Mouse (Mus musculus) spleen, adult 10 weeks (tissue): Measurements from ENCODE around the gene Ints6l. TPM values are rescaled to one million over a fixed set of nuclear protein-coding genes. Genes with fewer than 3 reads are reported as not detected.

Experiments
- polyA plus RNA-seq: library from polyadenylated mRNA; stranded (reverse); fragments of 350-450 nt; fragmentation: Illumina TruSeq; extraction: RNeasy Lipid Tissue Mini Kit (QIAGEN cat#74804); gene quantifications from one replicate; pipeline ENCODE4 v1.2.3, GENCODE M21; 2015; ENCODE audit warnings: low replicate concordance; ENCODE audit not compliant: insufficient read depth

Gene Ints6l
- polyA plus RNA-seq = 89.4 TPM

DNA sequence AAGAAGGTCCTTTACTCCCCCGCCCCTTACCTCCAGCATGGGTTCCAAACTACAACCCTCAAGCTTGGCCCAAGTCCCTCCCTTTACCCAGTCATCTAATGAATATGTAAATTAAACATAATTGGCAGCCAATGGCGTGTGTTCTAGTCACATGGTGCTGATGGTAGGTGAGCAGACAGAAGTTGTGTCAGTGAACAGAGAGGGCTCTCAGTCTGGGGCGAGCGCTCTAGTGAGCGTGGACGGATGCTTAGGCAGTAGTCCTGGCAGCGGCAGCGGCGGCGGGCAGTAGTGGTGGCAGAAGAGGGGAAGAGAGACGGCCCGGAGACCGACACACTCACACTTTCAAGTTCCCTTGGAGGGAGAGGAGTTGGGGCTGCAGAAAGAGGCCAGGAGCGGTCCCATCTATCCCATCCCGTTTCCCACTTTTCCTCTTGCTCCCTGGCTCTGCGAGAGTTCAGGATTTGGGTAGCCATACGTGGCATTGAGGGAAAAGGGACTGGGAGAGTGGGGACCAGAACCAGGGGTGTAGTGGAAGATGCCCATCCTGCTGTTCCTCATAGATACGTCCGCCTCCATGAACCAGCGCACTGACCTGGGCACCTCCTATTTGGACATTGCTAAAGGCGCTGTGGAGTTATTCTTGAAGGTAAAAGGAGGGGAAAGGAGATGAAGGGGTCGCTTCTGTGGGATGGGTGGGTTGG is at the start of gene Ints6l:
TSS of gene Ints6l (plus strand) at position 187 of the 701 bp plus-strand sequence.

DNA sequence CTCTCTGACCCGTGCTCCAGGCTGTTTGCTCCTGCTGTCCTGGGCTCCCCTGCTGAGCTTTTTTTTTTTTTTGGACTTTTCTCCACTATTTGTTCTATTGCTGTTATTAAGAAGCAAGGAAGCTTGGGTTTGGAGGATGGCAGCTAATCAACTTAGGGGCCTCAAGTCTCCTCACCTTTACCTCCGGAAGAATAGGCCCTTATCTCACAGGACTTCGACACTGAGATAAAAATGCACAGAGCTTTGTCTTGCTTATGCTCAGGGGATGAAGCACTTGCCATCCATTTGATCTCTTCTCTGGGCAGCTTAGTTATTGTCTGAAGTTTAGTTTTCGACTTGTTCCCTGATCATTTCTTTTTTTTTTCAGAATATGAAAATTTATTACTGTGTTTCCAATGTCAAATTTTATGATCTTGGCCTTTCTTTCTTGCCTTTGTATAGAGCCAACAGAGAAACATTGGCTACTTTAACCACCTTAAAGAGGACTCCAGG is 7.1 kb upstream of the Ints6l start, which contains the start of gene Gm2174:
TSS of gene Gm2174 (plus strand) at position 442 of the 492 bp plus-strand sequence.

DNA sequence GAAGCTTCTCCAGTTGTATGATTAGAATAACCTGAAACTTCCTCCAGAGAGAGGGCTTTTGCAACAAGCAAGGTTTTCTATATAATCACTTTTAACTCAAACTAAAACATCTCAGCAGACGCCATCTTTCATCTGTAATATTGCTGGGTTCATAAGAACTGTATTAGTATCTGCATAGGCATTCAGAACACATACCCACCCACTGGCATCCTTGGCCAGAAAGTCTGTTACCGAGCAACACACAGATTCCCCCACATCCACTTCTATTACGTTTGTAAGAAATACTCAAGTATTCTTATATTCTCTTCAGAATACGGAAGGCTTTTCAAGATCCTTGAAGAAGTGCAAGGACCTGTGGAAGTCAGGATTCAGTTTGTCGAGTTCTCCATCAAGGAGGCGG is 69.8 kb downstream of the Ints6l start, which contains the start of gene Gm10477:
TSS of gene Gm10477 (plus strand) at position 301 of the 400 bp plus-strand sequence.

DNA sequence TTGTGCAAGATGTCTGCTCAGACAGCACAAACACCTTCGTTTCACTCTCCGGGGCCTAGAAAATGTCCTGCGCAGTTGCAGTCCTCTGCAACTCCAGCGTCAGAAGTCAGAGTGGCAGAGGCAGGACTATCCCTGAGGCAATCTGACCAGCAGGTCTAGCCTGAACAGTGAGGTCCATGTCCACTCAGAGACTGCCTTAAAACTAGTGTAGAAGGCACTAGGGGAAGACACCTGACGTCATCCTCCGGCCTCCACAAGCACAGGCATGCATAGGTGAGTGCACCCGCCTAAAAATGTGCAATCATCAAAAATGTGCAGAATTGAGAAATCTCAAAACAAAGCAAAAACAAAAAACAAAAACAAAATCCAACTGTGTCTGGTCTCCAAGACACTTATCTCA is 94.8 kb downstream of the Ints6l start, which contains the start of gene Gm648:
TSS of gene Gm648 (minus strand) at position 101 of the 400 bp plus-strand sequence.

Other genes starting within 250 kb of the Ints6l start
- gene Gm773, start 242.0 kb upstream of the Ints6l start, polyA plus RNA-seq = not detected
- 0.99 TPM for gene Zfp449, start 108.5 kb upstream of the Ints6l start, polyA plus RNA-seq
- gene Smim10l2a, start 80.3 kb upstream of the Ints6l start, polyA plus RNA-seq = 0.28 TPM
- not detected for gene Gm2174, start 6.9 kb upstream of the Ints6l start, polyA plus RNA-seq
- not detected for gene Gm10477, start 69.9 kb downstream of the Ints6l start, polyA plus RNA-seq
- gene Gm648, start 94.7 kb downstream of the Ints6l start, polyA plus RNA-seq = not detected
- gene Mmgt1, start 143.2 kb downstream of the Ints6l start, polyA plus RNA-seq = 22.7 TPM
- 19.3 TPM for gene Slc9a6, start 154.9 kb downstream of the Ints6l start, polyA plus RNA-seq